Mouse (Mus musculus) adrenal gland, adult 18-20 months (tissue): ENCODE results near the gene Cd81. TPM values are rescaled to one million over a fixed set of nuclear protein-coding genes. Genes with fewer than 3 reads are reported as not detected.

Experiments used
- DNase-seq, 2 experiments: peaks; one replicate each; pipeline ENCODE4 v3.0.0; 2021 to 2022; ENCODE audit warnings: low spot score in 2 of 2
- total RNA-seq, 2 experiments: library from RNA; stranded (reverse); gene quantifications; 1 replicate in 1 of 2; 2 replicates in 1 of 2; pipeline ENCODE4 v1.2.3; 2021

Gene Cd81
- total RNA-seq, 2 experiments from 2014 or later: 609 to 688 TPM

- no peak for DNase-seq
These were observed 7.7 kb upstream of the Cd81 start for GRCm38 (mm10) chr7:143044826-143045206.

- DNase-seq: no peak
These were observed 6.2 kb upstream of the Cd81 start for GRCm38 (mm10) chr7:143046358-143046757.

- DNase-seq: no peak
These were observed 3.2 kb upstream of the Cd81 start for GRCm38 (mm10) chr7:143049331-143049730.

- DNase-seq: peak; percentile 63 to 86
These were observed 2.4 kb upstream of the Cd81 start for GRCm38 (mm10) chr7:143049841-143050816.

- no peak for DNase-seq
These were observed 1.2 kb upstream of the Cd81 start for GRCm38 (mm10) chr7:143051316-143051715.

GRCm38 (mm10) chr7:143053008-143053899 is 715 bp downstream of the Cd81 start:
- DNase-seq: peak; percentile 72 to 75

GRCm38 (mm10) chr7:143053961-143054611 is 1.5 kb downstream of the Cd81 start:
- DNase-seq: no peak

GRCm38 (mm10) chr7:143054612-143054965 is 2.0 kb downstream of the Cd81 start:
- no peak for DNase-seq

- DNase-seq: no peak
These were observed 2.5 kb downstream of the Cd81 start for GRCm38 (mm10) chr7:143055001-143055400.

- no peak for DNase-seq
These were observed 3.1 kb downstream of the Cd81 start for GRCm38 (mm10) chr7:143055499-143056186.

- no peak for DNase-seq
These were observed 4.5 kb downstream of the Cd81 start for GRCm38 (mm10) chr7:143057023-143057422.

- DNase-seq: no peak
These were observed 5.2 kb downstream of the Cd81 start for GRCm38 (mm10) chr7:143057667-143058220.

GRCm38 (mm10) chr7:143058221-143058697 is 5.7 kb downstream of the Cd81 start:
- DNase-seq: no peak

- DNase-seq: no peak
These were observed 6.8 kb downstream of the Cd81 start for GRCm38 (mm10) chr7:143059202-143059870.

GRCm38 (mm10) chr7:143062704-143063103 is 10.2 kb downstream of the Cd81 start:
- no peak for DNase-seq

- DNase-seq: no peak
These were observed 11.7 kb downstream of the Cd81 start for GRCm38 (mm10) chr7:143064226-143064625.

- DNase-seq: no peak
These were observed 13.2 kb downstream of the Cd81 start for GRCm38 (mm10) chr7:143065692-143066091.

- DNase-seq: no peak
These were observed 14.9 kb downstream of the Cd81 start for GRCm38 (mm10) chr7:143067469-143067868.

- no peak for DNase-seq
These were observed 15.4 kb downstream of the Cd81 start for GRCm38 (mm10) chr7:143067897-143068296.
